Mouse (Mus musculus): ENCODE measurements around the gene Nkain4. TPM values are rescaled to one million over a fixed set of nuclear protein-coding genes. Genes with fewer than 3 reads are reported as not detected.
A peak's percentile ranks its signal among the peaks of the same experiment; 100 is the strongest.

Gene Nkain4
- total RNA-seq, 2 experiments from 2014 or later, result 35.9 to 45.2 TPM

Small RNAs within 50 kb of the gene (microRNA-seq; reads per million reads assigned to microRNA genes)
- 5.1 reads per million, percentile 17 among the genes with 10 or more reads in this experiment for gene Mir124a-3

Other genes starting within 250 kb of the Nkain4 start
- 10 to 100 TPM; 51.2 to 62.8 TPM for gene Dido1, start 244.7 kb downstream of the Nkain4 start, total RNA-seq (2021)
- 10 to 100 TPM; 63.1 to 63.3 TPM for gene Gid8, start 244.6 kb downstream of the Nkain4 start, total RNA-seq (2021)
- under 1 TPM; 0.27 to 0.39 TPM for gene Slc17a9, start 229.4 kb downstream of the Nkain4 start, total RNA-seq (2021)
- gene Bhlhe23, start 177.8 kb downstream of the Nkain4 start, total RNA-seq (2021), result under 1 TPM in 1 of 2 experiments, not detected in 1; 0.17 TPM
- 10 to 100 TPM; 54.1 to 56.8 TPM for gene Ythdf1, start 33.8 kb downstream of the Nkain4 start, total RNA-seq (2021)
- gene Birc7, start 25.7 kb downstream of the Nkain4 start, total RNA-seq (2021), result not detected
- gene Arfgap1, start 12.5 kb upstream of the Nkain4 start, total RNA-seq (2021), result 100 to 1,000 TPM; 141 to 151 TPM
- 1 to 10 TPM; 1.3 to 2.1 TPM for gene Col20a1, start 31.8 kb upstream of the Nkain4 start, total RNA-seq (2021)
- 10 to 100 TPM; 36.3 to 45.4 TPM for gene Chrna4, start 88.8 kb upstream of the Nkain4 start, total RNA-seq (2021)
- 100 to 1,000 TPM; 225 to 264 TPM for gene Kcnq2, start 180.6 kb upstream of the Nkain4 start, total RNA-seq (2021)
- gene Eef1a2, start 202.3 kb upstream of the Nkain4 start, total RNA-seq (2021), result 1,000 to 10,000 TPM; 1,312 to 1,553 TPM
- gene Ppdpf, start 232.5 kb upstream of the Nkain4 start, total RNA-seq (2021), result 10 to 100 TPM; 88.3 to 97.9 TPM
- gene Ptk6, start 248.1 kb upstream of the Nkain4 start, total RNA-seq (2021), result not detected